Mouse (Mus musculus) thymus, postnatal 14 days (tissue): Measurements from ENCODE around the gene Dtd1.

ENCODE experiments used
- DNase-seq: peaks from one replicate; pipeline ENCODE4 v3.0.0; 2021

Dtd1 gene

GRCm38 (mm10) chr2:144641991-144642390, 42.3 kb downstream of the Dtd1 start:
- no peak for DNase-seq

- DNase-seq: no peak
Measured at GRCm38 (mm10) chr2:144646360-144646759, 46.7 kb downstream of the Dtd1 start.

GRCm38 (mm10) chr2:144647151-144647550, 47.5 kb downstream of the Dtd1 start:
- no peak for DNase-seq

- no peak for DNase-seq
Measured at GRCm38 (mm10) chr2:144649960-144650359, 50.3 kb downstream of the Dtd1 start.

- DNase-seq: no peak
Measured at GRCm38 (mm10) chr2:144652841-144653240, 53.1 kb downstream of the Dtd1 start.

- DNase-seq: no peak
Measured at GRCm38 (mm10) chr2:144655307-144655706, 55.6 kb downstream of the Dtd1 start.

GRCm38 (mm10) chr2:144668507-144668906, 68.8 kb downstream of the Dtd1 start:
- DNase-seq: no peak

- DNase-seq: no peak
Measured at GRCm38 (mm10) chr2:144670289-144670930, 70.7 kb downstream of the Dtd1 start.

GRCm38 (mm10) chr2:144672397-144672796, 72.7 kb downstream of the Dtd1 start:
- DNase-seq: no peak

- no peak for DNase-seq
Measured at GRCm38 (mm10) chr2:144676546-144677228, 77.0 kb downstream of the Dtd1 start.

GRCm38 (mm10) chr2:144677229-144677571, 77.5 kb downstream of the Dtd1 start:
- no peak for DNase-seq

- DNase-seq: no peak
Measured at GRCm38 (mm10) chr2:144678779-144679178, 79.1 kb downstream of the Dtd1 start.

GRCm38 (mm10) chr2:144679394-144679793, 79.7 kb downstream of the Dtd1 start:
- no peak for DNase-seq

GRCm38 (mm10) chr2:144692219-144692732, 92.6 kb downstream of the Dtd1 start:
- DNase-seq: peak; percentile 6

- DNase-seq: no peak
Measured at GRCm38 (mm10) chr2:144692777-144693176, 93.1 kb downstream of the Dtd1 start.

GRCm38 (mm10) chr2:144694923-144695322, 95.2 kb downstream of the Dtd1 start:
- no peak for DNase-seq

- no peak for DNase-seq
Measured at GRCm38 (mm10) chr2:144698046-144698445, 98.3 kb downstream of the Dtd1 start.

- DNase-seq: no peak
Measured at GRCm38 (mm10) chr2:144700608-144701007, 100.9 kb downstream of the Dtd1 start.

- DNase-seq: no peak
Measured at GRCm38 (mm10) chr2:144701415-144702149, 101.9 kb downstream of the Dtd1 start.

- no peak for DNase-seq
Measured at GRCm38 (mm10) chr2:144709285-144709684, 109.6 kb downstream of the Dtd1 start.

GRCm38 (mm10) chr2:144709704-144710103, 110.0 kb downstream of the Dtd1 start:
- DNase-seq: no peak

GRCm38 (mm10) chr2:144714596-144714995, 114.9 kb downstream of the Dtd1 start:
- DNase-seq: no peak

- DNase-seq: no peak
Measured at GRCm38 (mm10) chr2:144715211-144715768, 115.6 kb downstream of the Dtd1 start.

GRCm38 (mm10) chr2:144716248-144716647, 116.6 kb downstream of the Dtd1 start:
- DNase-seq: no peak
